In the genomic region with DNA sequence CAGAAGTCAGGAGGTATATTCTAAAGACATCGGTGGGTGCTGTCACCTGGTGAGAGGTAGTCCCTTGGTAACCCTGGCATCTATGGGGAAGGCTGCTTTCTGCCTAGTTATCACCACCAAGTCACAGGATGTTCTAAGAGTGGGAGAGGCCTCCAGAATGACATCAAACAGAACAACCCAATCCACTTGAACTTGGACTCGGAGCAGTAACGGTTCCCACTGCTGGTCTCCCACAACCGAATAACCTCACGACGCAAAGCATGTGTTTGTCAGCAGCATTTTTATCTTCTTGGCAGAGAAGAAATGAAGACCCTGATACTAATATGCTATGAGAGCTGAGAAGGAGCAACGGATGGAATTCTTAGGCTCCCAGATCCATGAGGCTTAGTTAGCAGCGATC, we compare ENCODE assay signal across 19 mouse cellular contexts.
"Had no signal": no experiment of that assay in that cellular context is flagged by ENCODE, and none has a peak within 500 bp of the region (broad histone marks: within the 10 kb centered on the region; RNA-seq: fewer than 3 reads in every experiment).

No protein-coding gene starts in this region.

- H3K4me2 ChIP-seq: limb, embryonic 12.5 days; limb, embryonic 15.5 days; liver, embryonic 11.5 days; liver, embryonic 15.5 days; midbrain, embryonic 12.5 days; midbrain, embryonic 15.5 days; neural tube, embryonic 12.5 days; neural tube, embryonic 15.5 days had no signal

- H3K27ac ChIP-seq: limb, embryonic 12.5 days; limb, embryonic 15.5 days; liver, embryonic 15.5 days; midbrain, embryonic 12.5 days; midbrain, embryonic 15.5 days; neural tube, embryonic 12.5 days; neural tube, embryonic 15.5 days; stomach, postnatal 0 days had no signal

- H3K27me3 ChIP-seq: limb, embryonic 12.5 days; limb, embryonic 15.5 days; liver, embryonic 15.5 days; midbrain, embryonic 15.5 days; neural tube, embryonic 12.5 days; neural tube, embryonic 15.5 days had no signal

- DNase-seq: kidney, adult 2 months; kidney, postnatal 10 days; kidney, postnatal 4 days; lung, adult 2 months; right cerebral cortex, adult 18-20 months; right cerebral cortex, postnatal 14 days; right cerebral cortex, postnatal 4 days; thymus, adult 2 months; thymus, postnatal 14 days; thymus, postnatal 4 days had no signal

- ATAC-seq: midbrain, embryonic 15.5 days had no signal

- H3K9me3 ChIP-seq: limb, embryonic 12.5 days; limb, embryonic 15.5 days; liver, embryonic 15.5 days; midbrain, embryonic 12.5 days; midbrain, embryonic 15.5 days; neural tube, embryonic 12.5 days; neural tube, embryonic 15.5 days had no signal

- H3K9ac ChIP-seq: limb, embryonic 12.5 days; limb, embryonic 15.5 days; liver, embryonic 15.5 days; midbrain, embryonic 12.5 days; midbrain, embryonic 15.5 days; neural tube, embryonic 12.5 days; neural tube, embryonic 15.5 days had no signal

- H3K4me3 ChIP-seq: limb, embryonic 12.5 days; limb, embryonic 15.5 days; liver, embryonic 15.5 days; midbrain, embryonic 12.5 days; midbrain, embryonic 15.5 days; neural tube, embryonic 12.5 days; neural tube, embryonic 15.5 days had no signal
